Mouse (Mus musculus) intestine, embryonic 15.5 days (tissue): ENCODE results near the gene Slc26a10. TPM values are rescaled to one million over a fixed set of nuclear protein-coding genes. Genes with fewer than 3 reads are reported as not detected.

ENCODE experiments used
- ATAC-seq: fragments of 200-750 bp; cut with Nextera tagmentation; 2 replicates; pipeline ENCODE4 v1.8.0; 2017; ENCODE audit warnings: moderate TSS enrichment, moderate library complexity
- H3K27ac ChIP-seq: fragments of 300-500 bp; sonication (generic); 2 replicates; pipeline ENCODE4 v1.5.1; 2015; ENCODE audit warnings: mild to moderate bottlenecking, inconsistent platforms
- H3K27me3 ChIP-seq: fragments of 300-500 bp; sonication (generic); replicated peaks from 2 replicates; pipeline ENCODE4 v1.6.1; 2015; ENCODE audit warnings: inconsistent platforms
- H3K36me3 ChIP-seq: fragments of 300-500 bp; sonication (generic); 2 replicates; pipeline ENCODE4 v1.6.1; 2015; ENCODE audit warnings: inconsistent platforms
- H3K4me1 ChIP-seq: fragments of 300-500 bp; sonication (generic); replicated peaks from 2 replicates; pipeline ENCODE4 v1.6.1; 2015; ENCODE audit warnings: inconsistent platforms
- H3K4me2 ChIP-seq: fragments of 300-500 bp; sonication (generic); replicated peaks from 2 replicates; pipeline ENCODE4 v1.6.1; 2015; ENCODE audit warnings: mild to moderate bottlenecking, inconsistent platforms
- H3K4me3 ChIP-seq: fragments of 300-500 bp; sonication (generic); replicated peaks from 2 replicates; pipeline ENCODE4 v1.5.1; 2015; ENCODE audit warnings: inconsistent platforms
- H3K9ac ChIP-seq: fragments of 300-500 bp; sonication (generic); 2 replicates; pipeline ENCODE4 v1.6.1; 2015; ENCODE audit warnings: inconsistent platforms
- H3K9me3 ChIP-seq: fragments of 300-500 bp; sonication (generic); 2 replicates; pipeline ENCODE4 v1.6.1; 2016; ENCODE audit warnings: inconsistent platforms
- WGBS: fragments of 180-500 bp; shearing (Covaris S2); methylation state at CpG from one replicate; pipeline ENCODE4 v1.1.7; 2015; 5-methylcytosine and 5-hydroxymethylcytosine counted together
- polyA plus RNA-seq: library from polyadenylated mRNA; unstranded; fragments of >200 nt; fragmentation: Nextera tagmentation; extraction: Ambion mirVana; gene quantifications from 2 replicates; pipeline ENCODE4 v1.2.1, GENCODE M21; 2015

Gene Slc26a10
- polyA plus RNA-seq, 1 experiment from 2014 or later, result 0.98 TPM

DNA sequence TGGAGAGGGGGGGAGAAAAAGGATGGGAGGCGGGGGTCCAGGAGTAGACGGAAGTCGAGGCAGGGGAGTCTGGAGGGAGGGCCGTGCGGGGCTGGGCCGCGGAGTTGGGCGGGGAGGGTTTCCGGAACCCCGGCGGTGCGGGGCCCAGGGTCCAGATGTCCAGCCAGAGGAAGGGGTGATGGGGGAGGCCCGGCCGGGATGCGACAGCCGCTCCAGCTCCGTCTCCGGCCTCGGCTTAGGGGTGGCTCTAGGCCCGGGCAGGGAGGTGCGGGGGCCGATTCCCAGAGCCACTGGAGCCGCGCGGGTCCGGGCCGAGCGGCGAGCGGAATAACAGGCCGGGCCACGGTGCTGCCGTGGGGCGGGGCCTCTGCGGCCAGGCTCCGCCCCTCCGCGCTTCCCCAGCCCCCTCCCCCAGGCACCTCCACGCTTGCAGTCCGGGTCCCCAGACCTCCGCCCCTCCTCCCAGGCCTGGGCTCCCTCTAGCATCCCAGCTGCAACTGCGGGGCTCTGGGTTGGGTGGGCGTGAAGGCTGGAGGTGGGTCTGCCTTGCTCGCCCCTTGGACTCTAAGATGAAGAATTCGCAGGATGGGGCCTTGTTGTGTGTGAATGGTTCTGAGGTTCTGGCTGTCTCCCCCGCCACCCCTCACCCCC lies 8.1 kb upstream of the Slc26a10 start:
- ATAC-seq, result peak; percentile 81
- Histone ChIP-seq H3K27me3 (no peaks in the 10 kb centered on the region; the same call in 1 of the 2 replicates), H3K4me1 (peaks cover 33% of the 10 kb centered on the region), H3K4me3 (peak overlapping the region; percentile 69), H3K9ac (peak overlapping the region; percentile 78), H3K4me2 (peak overlapping the region; percentile 91), H3K27ac (peak overlapping the region; percentile 84), H3K9me3 (no peaks in the 10 kb centered on the region), H3K36me3 (peaks cover 4% of the 10 kb centered on the region)
- WGBS, result under 1% methylated on average over 45 of the region's 46 CpGs

DNA sequence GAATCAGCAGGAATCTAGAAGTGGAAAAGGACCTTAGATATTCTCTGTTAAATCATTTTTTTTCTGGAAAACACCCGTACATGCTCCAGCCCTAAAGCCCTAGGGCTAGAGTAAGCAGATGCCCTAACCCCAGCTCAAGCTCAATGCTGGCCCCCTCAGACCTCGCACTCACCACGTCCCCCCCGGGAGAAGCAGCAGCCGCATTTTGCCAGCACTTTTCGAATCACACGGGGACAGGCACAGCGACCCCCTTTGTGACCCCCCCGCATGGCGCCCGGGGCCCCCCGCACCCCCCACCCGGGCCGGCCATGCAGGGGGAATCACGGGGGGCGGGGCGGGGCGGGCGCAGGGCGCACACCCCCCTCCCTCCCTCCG lies 7.6 kb upstream of the Slc26a10 start:
- 2% methylated on average over 18 of the region's 21 CpGs for WGBS
- peaks cover 38% of the 10 kb centered on the region for H3K4me1 ChIP-seq

DNA sequence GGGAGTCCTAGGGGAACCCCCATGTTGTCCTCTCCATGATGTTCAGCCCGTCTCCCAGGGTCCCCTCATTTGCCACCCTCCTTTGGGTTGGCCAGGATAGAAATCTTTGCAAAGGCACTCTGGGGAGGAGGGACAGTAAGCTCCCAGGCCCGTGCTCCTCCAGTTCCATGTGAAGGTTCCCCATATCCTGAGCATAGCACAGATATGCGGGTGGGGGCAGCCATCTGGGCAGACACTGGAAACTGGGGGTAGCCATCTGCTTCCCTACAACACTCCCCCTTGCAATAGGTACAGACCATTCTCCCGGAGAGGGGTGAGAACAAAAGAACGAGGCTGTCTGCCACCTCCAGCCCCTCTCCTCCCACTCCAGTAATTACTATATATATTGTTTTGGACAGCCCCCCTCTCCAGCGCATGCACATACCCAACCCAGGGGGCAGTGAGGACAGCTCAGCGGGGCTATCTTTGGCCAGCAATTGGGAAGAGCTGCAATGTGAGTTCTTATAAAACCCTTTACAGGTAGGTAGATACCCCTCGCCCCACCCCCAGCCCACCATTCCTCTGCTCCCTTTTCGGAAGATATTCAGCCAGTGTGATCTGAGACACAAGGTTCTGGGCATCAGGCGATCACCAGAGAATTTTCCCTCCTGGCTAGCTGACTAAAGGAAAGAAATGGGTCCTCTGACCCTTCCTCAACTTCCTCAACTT lies 7.1 kb upstream of the Slc26a10 start:
- H3K9ac ChIP-seq, result peak overlapping the region; percentile 78; the same call in 1 of the 2 replicates
- H3K4me3 ChIP-seq, result peak overlapping the region; percentile 69
- ATAC-seq, result no peak
- peaks cover 2% of the 10 kb centered on the region for H3K36me3 ChIP-seq
- H3K27me3 ChIP-seq, result no peaks in the 10 kb centered on the region; the same call in 1 of the 2 replicates
- peaks cover 38% of the 10 kb centered on the region for H3K4me1 ChIP-seq
- peak overlapping the region; percentile 91 for H3K4me2 ChIP-seq
- no peaks in the 10 kb centered on the region for H3K9me3 ChIP-seq
- 0 out of 2 replicates have a peak overlapping the region, but pooled peaks have one; percentile 84 for H3K27ac ChIP-seq
- 52% methylated on average over 10 of the region's 10 CpGs for WGBS

More for the DNA sequence above, 7.6 kb upstream of the Slc26a10 start:
- H3K36me3 ChIP-seq, result peaks cover 4% of the 10 kb centered on the region
- H3K9me3 ChIP-seq, result no peaks in the 10 kb centered on the region
- peak overlapping the region; percentile 84 for H3K27ac ChIP-seq
- H3K4me3 ChIP-seq, result peak overlapping the region; percentile 69
- ATAC-seq, result no peak
- peak overlapping the region; percentile 78 for H3K9ac ChIP-seq
- H3K4me2 ChIP-seq, result peak overlapping the region; percentile 91
- H3K27me3 ChIP-seq, result no peaks in the 10 kb centered on the region; the same call in 1 of the 2 replicates

DNA sequence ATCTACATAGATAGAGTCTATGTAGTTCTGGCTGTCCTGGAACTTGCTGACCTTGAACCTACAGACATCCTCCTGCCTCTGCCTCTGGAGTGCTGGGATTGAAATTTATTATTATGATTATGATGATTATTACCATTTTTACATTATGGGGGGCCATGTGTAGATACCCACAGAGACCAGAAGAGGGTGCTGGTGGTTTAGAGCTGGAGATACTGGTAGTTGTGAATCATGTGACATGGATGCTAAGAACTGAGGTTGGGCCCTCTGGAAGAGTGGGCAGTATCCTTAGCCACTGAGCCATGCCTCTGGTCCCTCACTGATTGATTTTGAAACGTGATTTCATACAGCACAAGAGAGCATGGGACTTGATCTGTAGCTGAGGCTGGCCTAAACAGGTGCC lies 6.0 kb upstream of the Slc26a10 start:
- no peak overlapping the region for H3K27ac ChIP-seq
- no peaks in the 10 kb centered on the region for H3K9me3 ChIP-seq
- peaks cover under 1% of the 10 kb centered on the region for H3K27me3 ChIP-seq
- no peaks in the 10 kb centered on the region; the same call in none of the 2 replicates for H3K36me3 ChIP-seq
- WGBS, result 83% methylated on average over 1 of the region's 1 CpGs
- H3K4me1 ChIP-seq, result peaks cover 38% of the 10 kb centered on the region
- ATAC-seq, result no peak
- no peak overlapping the region for H3K9ac ChIP-seq
- H3K4me2 ChIP-seq, result no peak overlapping the region
- H3K4me3 ChIP-seq, result no peak overlapping the region

DNA sequence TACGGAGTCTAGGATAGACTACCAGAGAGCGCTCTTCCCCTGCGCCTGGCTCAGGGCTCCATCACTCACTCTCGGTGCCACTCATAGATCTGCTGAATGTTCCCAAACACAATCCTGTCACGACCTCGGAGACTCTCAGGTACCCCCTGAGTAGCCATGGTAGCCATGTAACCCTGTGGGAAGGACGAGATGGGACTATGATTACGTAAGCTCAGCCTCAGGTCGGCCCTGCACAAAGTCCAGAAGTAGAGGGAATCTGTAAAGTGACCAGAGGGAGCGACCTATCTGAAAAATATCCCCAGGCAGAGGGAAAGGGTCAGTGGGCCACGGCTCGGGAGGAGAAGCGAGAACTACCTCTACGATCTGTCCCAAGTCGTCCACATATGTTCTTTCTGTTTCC lies 5.1 kb upstream of the Slc26a10 start:
- H3K9me3 ChIP-seq, result no peaks in the 10 kb centered on the region
- H3K27me3 ChIP-seq, result peaks cover 10% of the 10 kb centered on the region
- no peak overlapping the region for H3K9ac ChIP-seq
- peaks cover 32% of the 10 kb centered on the region for H3K4me1 ChIP-seq
- H3K27ac ChIP-seq, result no peak overlapping the region
- no peak overlapping the region for H3K4me3 ChIP-seq
- no peak for ATAC-seq
- 82% methylated on average over 15 of the region's 15 CpGs for WGBS
- H3K4me2 ChIP-seq, result no peak overlapping the region
- no peaks in the 10 kb centered on the region; the same call in 1 of the 2 replicates for H3K36me3 ChIP-seq

DNA sequence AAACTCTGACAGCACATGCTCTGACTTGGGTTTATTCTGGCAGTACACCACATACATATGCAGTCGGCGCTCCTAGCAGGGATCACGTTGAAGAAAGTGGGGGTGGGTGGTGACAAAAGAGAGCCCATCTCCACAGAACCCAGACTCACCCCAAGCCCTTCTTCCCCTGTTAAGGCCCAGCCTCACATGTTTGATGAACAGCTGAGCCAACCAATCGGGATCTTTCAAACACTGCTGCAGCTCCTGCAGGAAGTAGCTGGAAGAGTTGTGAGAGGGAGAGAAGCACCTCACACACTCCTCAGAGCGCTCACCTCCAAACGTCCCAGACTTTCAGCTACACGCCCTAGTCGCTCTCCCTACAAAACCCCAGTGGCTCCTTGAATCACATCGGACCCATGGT lies 4.7 kb upstream of the Slc26a10 start:
- WGBS, result 80% methylated on average over 9 of the region's 9 CpGs
- no peaks in the 10 kb centered on the region for H3K9me3 ChIP-seq
- peaks cover 33% of the 10 kb centered on the region for H3K4me1 ChIP-seq
- no peak for ATAC-seq
- H3K9ac ChIP-seq, result no peak overlapping the region
- no peak overlapping the region for H3K4me3 ChIP-seq
- no peak overlapping the region for H3K4me2 ChIP-seq
- no peak overlapping the region for H3K27ac ChIP-seq
- no peaks in the 10 kb centered on the region; the same call in 1 of the 2 replicates for H3K36me3 ChIP-seq
- peaks cover 14% of the 10 kb centered on the region for H3K27me3 ChIP-seq

DNA sequence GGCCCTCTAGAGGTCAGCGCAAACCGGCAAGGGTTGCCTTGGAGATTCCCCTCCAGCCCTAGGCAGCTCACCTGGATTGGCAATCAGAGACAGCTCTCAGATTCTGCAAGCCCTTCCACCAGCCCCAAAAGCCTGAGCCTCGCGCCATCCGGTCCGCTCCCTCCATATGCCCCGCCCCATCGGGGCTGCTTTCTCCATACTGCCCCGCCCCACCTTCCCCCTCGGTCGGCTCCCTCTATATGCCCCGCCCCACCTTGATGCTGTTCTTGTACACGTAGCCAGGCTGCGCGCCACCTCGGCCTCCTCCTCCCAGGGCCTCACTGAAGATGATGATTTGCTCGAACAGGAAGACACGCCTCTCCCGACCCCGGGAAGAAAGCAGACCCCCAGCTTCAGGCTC lies 3.3 kb upstream of the Slc26a10 start:
- Histone ChIP-seq H3K36me3 (no peaks in the 10 kb centered on the region; the same call in 1 of the 2 replicates), H3K27ac (no peak overlapping the region), H3K9me3 (no peaks in the 10 kb centered on the region), H3K4me3 (0 out of 2 replicates have a peak overlapping the region, but pooled peaks have one; percentile 15), H3K4me2 (peak overlapping the region; percentile 51), H3K4me1 (peaks cover 28% of the 10 kb centered on the region), H3K27me3 (peaks cover 26% of the 10 kb centered on the region), H3K9ac (peak overlapping the region; percentile 17; the same call in 1 of the 2 replicates)
- 14% methylated on average over 20 of the region's 20 CpGs for WGBS
- ATAC-seq, result peak; percentile 33

DNA sequence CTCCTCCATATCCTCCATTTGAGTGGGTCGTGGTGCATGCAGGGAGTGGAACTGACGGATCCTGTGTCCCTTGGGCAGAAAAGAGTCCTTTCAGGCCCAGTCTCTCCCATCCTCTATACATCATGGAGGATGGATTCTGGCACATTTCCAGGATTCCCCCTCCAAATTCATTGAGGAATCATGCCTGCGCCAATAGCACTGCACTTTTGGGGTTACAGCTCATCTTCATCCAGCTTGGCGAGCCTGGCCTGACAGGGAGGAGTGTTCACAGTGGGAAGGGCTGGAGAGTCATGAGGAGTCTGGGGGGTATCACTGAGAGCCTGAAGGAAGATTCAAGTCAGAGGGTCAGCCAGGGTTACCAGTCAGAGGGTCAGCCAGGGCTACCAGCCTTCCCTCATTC lies 2.2 kb upstream of the Slc26a10 start:
- no peak overlapping the region for H3K9ac ChIP-seq
- no peak overlapping the region for H3K4me2 ChIP-seq
- no peaks in the 10 kb centered on the region; the same call in 1 of the 2 replicates for H3K36me3 ChIP-seq
- WGBS, result 89% methylated on average over 4 of the region's 4 CpGs
- H3K27me3 ChIP-seq, result peaks cover 37% of the 10 kb centered on the region
- no peak for ATAC-seq
- H3K4me1 ChIP-seq, result peaks cover 30% of the 10 kb centered on the region
- no peak overlapping the region for H3K27ac ChIP-seq
- H3K9me3 ChIP-seq, result no peaks in the 10 kb centered on the region
- H3K4me3 ChIP-seq, result no peak overlapping the region

DNA sequence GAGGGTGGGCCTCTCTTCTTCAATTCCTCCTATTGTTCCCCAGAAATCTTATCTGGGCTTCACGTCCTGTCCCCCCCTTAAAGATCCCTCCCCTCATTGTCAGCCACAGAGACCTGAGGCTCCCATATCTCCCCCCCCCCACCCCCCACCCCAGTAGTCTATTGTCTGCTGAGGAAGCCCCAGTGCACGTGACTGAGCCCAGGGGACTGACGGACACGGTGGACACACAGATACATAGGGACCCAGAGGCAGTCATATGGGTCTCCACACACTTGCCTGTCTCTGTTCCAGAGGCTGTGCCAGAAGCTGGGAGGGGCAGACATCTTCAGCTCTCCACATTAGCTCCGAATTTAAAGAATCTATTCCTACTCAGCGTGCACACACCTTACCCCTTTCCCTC lies 1.1 kb upstream of the Slc26a10 start:
- no peak for ATAC-seq
- no peak overlapping the region for H3K4me3 ChIP-seq
- no peaks in the 10 kb centered on the region for H3K9me3 ChIP-seq
- WGBS, result 69% methylated on average over 6 of the region's 6 CpGs
- no peak overlapping the region for H3K9ac ChIP-seq
- H3K27me3 ChIP-seq, result peaks cover 42% of the 10 kb centered on the region
- H3K4me2 ChIP-seq, result no peak overlapping the region
- H3K27ac ChIP-seq, result no peak overlapping the region
- peaks cover 31% of the 10 kb centered on the region for H3K4me1 ChIP-seq
- no peaks in the 10 kb centered on the region; the same call in 1 of the 2 replicates for H3K36me3 ChIP-seq

DNA sequence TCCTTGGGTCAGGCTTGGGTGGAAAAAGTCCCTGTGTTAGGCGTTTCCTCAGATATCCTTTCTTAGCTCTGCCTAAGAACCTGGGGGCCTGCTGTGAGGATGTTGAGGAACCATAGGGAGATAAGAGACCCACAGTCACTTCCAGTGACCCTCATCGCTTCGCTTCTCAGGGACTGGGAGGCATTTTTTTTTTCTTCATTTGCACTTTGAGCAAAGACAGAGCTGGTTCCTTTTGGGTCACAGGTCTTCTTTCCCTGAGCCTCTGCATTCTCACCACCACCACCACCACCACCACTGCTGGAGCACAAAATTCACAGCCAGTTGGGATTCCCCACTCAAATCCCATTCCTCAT lies 226 bp upstream of the Slc26a10 start:
- no peaks in the 10 kb centered on the region for H3K9me3 ChIP-seq
- H3K4me3 ChIP-seq, result no peak overlapping the region
- H3K27me3 ChIP-seq, result peaks cover 42% of the 10 kb centered on the region
- H3K9ac ChIP-seq, result no peak overlapping the region
- no peak overlapping the region for H3K27ac ChIP-seq
- peaks cover 31% of the 10 kb centered on the region for H3K4me1 ChIP-seq
- WGBS, result 27% methylated on average over 3 of the region's 3 CpGs
- no peak for ATAC-seq
- no peaks in the 10 kb centered on the region for H3K36me3 ChIP-seq
- no peak overlapping the region for H3K4me2 ChIP-seq

DNA sequence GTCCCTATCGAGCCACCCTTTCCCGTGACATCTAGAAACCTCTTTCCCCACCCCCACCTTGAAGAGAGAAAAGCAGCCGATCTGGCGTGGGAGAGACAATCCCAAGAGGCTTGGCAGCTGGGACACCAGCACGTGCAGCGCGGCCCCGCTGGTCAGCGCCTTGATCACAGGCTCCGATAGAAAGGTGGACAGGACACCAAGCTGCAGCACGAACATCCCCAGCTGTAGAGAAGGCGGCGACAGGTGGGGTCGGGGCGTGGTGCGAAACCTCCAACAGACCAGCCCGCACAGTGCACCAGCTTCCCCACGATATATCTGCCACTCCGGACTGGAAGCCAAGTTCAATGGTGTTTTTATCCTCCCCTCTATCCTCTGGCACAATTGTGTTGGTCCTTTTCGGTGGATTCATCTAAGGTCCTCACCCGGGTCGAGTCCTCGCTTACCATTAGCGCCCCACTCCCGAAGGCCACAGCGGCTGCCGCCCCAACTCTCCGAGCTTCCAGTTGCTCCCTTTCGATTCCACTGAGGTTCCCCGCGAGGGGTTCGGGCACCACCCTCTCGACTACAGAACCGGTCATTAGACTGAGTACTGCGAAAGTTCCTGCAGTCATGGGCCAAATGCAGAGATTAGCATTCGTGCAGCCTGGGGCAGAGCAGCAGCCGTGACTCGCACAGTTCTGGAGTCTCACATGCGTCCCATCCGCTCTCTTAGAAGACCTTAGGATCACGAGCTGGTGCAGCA lies 2.0 kb downstream of the Slc26a10 start:
- Histone ChIP-seq H3K4me3 (peak overlapping the region; percentile 28; the same call in 1 of the 2 replicates), H3K36me3 (no peaks in the 10 kb centered on the region), H3K27ac (no peak overlapping the region), H3K9me3 (no peaks in the 10 kb centered on the region), H3K4me1 (peaks cover 24% of the 10 kb centered on the region), H3K4me2 (peak overlapping the region; percentile 73), H3K9ac (no peak overlapping the region), H3K27me3 (peaks cover 42% of the 10 kb centered on the region)
- no peak for ATAC-seq
- 5% methylated on average over 41 of the region's 41 CpGs for WGBS

DNA sequence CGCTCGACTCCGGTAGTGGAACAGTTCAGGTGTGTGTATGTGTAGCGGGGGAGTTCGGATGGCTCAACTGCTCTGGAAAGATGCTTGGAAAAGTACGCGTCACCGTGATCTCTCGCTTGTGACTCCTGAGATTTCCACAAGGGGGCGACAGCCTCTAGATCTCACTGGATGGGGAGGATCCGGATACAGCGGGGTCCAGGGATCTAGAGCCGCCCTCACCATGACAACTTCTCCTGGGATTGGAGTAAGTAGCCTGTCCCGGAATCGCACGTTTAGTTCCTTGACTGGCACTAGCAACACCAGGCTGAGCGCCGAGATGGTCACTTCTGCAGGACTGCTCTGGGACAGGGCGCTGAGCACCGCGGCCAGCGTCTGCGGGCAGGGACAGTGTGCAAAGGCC lies 2.7 kb downstream of the Slc26a10 start:
- no peaks in the 10 kb centered on the region for H3K36me3 ChIP-seq
- peak overlapping the region; percentile 73 for H3K4me2 ChIP-seq
- no peaks in the 10 kb centered on the region for H3K9me3 ChIP-seq
- no peak overlapping the region for H3K27ac ChIP-seq
- peak; percentile 52 for ATAC-seq
- H3K4me1 ChIP-seq, result peaks cover 19% of the 10 kb centered on the region
- peaks cover 42% of the 10 kb centered on the region for H3K27me3 ChIP-seq
- 2% methylated on average over 23 of the region's 23 CpGs for WGBS
- H3K4me3 ChIP-seq, result peak overlapping the region; percentile 28
- no peak overlapping the region for H3K9ac ChIP-seq
